Mouse (Mus musculus) mouse embryonic stem cell (cell line): ENCODE data around the gene Foxp1.

Experiments
- in situ Hi-C, 2 experiments: fragments of 300-500 bp; cut with MboI; formaldehyde crosslinking; loops; 1 replicate in 1 of 2; 3 replicates in 1 of 2; pipeline ENCODE4 v1.14.3; 2019 to 2020; ENCODE audit warnings: low sequenced_read_pairs in 2 of 2, low pct_unique_long_range_greater_than_20kb in 1 of 2, mixed read lengths in 1 of 2; ENCODE audit not compliant: unreplicated experiment in 1 of 2

The Foxp1 gene

GRCm38 (mm10) chr6:99522359-99523108, at the start of gene Foxp1:
Foxp1 (minus strand) TSS chr6:99522721.
- in situ Hi-C loops: no loop called here

- in situ Hi-C loops: no loop called here
Measured at GRCm38 (mm10) chr6:99572071-99572470, 49.5 kb upstream of the Foxp1 start.

GRCm38 (mm10) chr6:99566921-99567320, 44.4 kb upstream of the Foxp1 start:
- in situ Hi-C loops: no loop called here

GRCm38 (mm10) chr6:99564766-99565165, 42.2 kb upstream of the Foxp1 start:
- in situ Hi-C loops: no loop called here

GRCm38 (mm10) chr6:99556950-99557349, 34.4 kb upstream of the Foxp1 start:
- in situ Hi-C loops: no loop called here

- in situ Hi-C loops: no loop called here
Measured at GRCm38 (mm10) chr6:99552816-99553215, 30.3 kb upstream of the Foxp1 start.

GRCm38 (mm10) chr6:99546416-99546815, 23.9 kb upstream of the Foxp1 start:
- in situ Hi-C loops: no loop called here

- in situ Hi-C loops: no loop called here
Measured at GRCm38 (mm10) chr6:99545437-99545836, 22.9 kb upstream of the Foxp1 start.

- in situ Hi-C loops: no loop called here
Measured at GRCm38 (mm10) chr6:99541105-99541504, 18.6 kb upstream of the Foxp1 start.

- in situ Hi-C loops: no loop called here
Measured at GRCm38 (mm10) chr6:99540653-99541052, 18.1 kb upstream of the Foxp1 start.

GRCm38 (mm10) chr6:99540146-99540545, 17.6 kb upstream of the Foxp1 start:
- in situ Hi-C loops: no loop called here

GRCm38 (mm10) chr6:99538194-99538941, 15.8 kb upstream of the Foxp1 start:
- in situ Hi-C loops: no loop called here

- in situ Hi-C loops: no loop called here
Measured at GRCm38 (mm10) chr6:99534211-99534745, 11.8 kb upstream of the Foxp1 start.

GRCm38 (mm10) chr6:99532458-99532857, 9.9 kb upstream of the Foxp1 start:
- in situ Hi-C loops: no loop called here

GRCm38 (mm10) chr6:99528972-99529371, 6.5 kb upstream of the Foxp1 start:
- in situ Hi-C loops: no loop called here

GRCm38 (mm10) chr6:99527457-99528105, 5.1 kb upstream of the Foxp1 start:
- in situ Hi-C loops: no loop called here

- in situ Hi-C loops: no loop called here
Measured at GRCm38 (mm10) chr6:99525351-99525750, 2.8 kb upstream of the Foxp1 start.

- in situ Hi-C loops: no loop called here
Measured at GRCm38 (mm10) chr6:99523679-99524370, 1.3 kb upstream of the Foxp1 start.
